Mouse (Mus musculus) retina, postnatal 1 day (tissue): Measurements from ENCODE around the gene Abcc4.

Source experiments
- DNase-seq: peaks from one replicate; pipeline ENCODE4 v3.0.0-alpha.2; 2012

Gene Abcc4

GRCm38 (mm10) chr14:118705808-118706731, at the start of gene Abcc4:
Gene Abcc4, minus strand, starts transcription at chr14:118706219.
- DNase-seq, result peak; percentile 79

DNA sequence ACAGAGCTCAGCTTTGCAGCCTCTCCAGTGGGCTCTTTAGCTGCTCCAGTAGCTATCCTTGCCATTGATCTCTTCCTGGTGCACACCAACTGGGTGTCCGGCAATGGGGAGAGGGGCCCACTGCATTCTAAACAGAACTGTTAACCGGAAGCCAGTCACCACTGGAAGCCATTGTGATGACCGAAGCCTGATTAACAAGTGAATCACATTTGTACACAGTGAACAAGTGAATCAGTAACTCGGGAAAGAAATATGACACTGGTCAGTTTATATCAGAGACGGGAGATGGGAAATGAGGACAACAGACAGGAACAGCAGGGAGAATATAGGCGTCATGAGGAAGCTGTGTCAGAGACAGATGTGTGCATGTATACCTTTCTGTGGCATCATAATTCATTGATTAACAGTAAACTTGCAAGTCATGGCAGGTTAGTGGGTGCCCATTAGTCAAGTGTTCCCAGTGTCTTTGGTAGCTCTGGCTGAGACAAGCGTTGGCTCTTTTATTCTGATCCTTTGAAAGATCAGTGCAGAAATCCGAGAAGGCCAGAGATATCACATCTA, 45.3 kb upstream of the Abcc4 start:
- DNase-seq, result no peak

DNA sequence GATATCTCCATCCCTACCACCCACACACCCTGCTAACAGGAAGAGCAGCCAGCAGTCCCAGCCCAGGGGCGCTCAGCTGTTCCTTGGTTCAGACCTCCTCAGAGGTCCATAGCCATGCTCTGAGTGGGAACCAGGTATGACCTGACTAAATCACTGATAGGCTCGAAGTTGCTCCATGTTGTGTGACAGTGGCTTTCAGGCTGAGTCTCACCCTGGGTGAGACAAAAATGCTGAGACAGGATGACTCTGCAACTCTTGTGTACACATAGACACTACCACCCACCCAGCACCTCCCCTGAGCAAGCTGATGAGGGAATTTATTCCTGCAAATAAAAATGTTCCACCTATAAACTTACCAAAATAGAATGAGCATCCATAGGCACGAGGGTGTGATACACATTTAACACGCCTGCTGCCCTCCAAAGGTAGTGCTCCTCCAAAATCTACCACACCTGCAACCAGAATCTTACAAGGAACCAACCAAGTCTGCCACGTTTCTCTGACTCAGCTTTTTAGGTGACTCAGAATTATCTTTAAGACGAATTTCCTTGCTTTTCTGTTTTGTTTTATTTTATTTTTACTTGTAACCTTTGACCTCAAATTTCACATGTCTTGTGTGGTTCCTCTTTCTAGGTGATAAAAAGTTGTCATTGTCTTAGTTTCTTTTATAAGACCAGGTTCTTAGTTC, 44.6 kb upstream of the Abcc4 start:
- DNase-seq, result no peak

DNA sequence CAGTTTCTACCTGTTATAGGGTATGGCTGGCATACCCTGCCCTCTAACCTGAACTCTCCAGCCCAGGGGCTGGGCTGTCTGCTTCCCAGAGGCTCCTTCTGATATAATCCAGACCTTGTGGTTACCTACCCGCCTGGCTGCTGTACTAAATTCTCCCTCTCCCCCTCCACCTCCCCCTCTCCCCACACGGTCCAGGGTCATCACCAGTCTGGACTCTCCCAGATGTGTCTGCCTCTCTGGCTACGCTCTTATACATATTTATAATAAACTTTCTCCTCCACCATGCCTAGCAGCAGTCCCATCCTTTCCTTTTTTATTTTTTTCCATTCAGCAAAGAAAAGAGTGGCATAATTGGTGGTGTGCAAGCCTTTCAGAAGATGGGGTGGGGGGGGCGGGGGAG, 43.7 kb upstream of the Abcc4 start:
- DNase-seq, result no peak

DNA sequence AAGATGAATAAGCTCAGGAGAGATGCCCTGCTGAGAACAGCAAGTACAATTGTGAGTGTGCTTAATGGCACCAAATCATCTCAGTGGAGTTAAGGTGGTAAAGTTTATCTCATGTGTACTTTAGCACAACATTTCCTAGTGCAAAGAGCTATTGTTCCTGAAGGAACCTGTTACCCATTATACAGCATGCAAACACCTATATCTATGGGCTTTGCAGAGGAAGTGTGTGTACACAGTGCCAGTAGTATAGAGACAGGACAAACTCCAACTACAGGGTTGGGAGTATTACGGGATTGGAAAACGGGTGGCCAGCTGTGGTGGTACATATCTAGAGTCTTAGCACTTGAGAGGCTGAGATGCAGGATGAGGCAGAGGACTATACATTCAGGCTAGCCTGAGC, 43.0 kb upstream of the Abcc4 start:
- DNase-seq, result no peak

- DNase-seq, result no peak
Measured at GRCm38 (mm10) chr14:118742862-118743261, 36.8 kb upstream of the Abcc4 start.

DNA sequence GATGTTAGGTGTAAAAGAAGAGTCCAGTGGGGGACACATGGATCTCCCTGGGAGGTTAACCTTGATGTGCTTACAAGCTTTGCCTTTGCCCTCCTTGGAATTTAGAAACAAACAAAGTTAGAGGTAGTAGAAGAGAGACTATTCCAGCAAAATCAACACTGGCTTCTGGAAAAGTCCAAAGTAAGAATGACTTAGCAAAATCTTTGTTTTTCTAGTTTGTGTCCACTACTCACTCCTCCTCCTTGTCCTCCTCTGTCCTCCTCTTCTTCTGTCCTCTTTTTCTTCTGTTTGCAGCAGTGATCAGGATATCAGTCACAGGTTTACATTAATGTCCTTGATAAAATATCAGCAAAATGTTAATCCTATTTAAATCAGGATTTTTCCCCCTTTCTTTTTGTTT, 35.8 kb upstream of the Abcc4 start:
- DNase-seq, result no peak

DNA sequence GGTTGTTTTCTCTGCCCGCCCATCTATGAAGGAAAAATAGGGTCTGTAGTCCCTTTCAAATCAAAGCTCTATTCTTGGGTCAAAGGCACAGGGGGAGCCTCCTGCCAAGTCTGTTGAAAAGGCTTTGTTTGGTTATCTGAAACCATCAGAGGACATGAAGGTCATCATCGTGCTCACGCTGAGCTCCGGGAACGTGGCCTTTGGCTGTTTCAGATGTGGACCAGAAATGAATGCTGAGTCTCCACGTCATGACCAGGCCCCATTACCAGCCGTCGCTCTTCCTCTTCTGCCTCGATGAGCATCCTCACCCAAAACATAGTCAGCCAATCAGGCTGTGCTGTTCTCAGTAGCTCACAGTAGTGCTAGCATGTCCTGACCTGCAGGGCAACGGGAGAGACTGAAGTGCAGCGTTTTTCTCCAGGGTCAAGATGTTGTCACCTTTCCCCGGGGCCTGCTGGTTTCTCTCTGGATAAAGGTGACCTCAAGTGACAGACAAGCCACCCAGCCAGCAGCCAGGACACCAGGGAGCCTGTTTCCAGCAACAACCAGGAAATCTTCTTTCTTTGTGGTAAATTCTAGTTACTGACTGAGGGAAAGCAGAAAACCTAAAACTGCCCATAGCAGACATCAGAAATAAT, 31.4 kb upstream of the Abcc4 start:
- DNase-seq, result peak; percentile 30

DNA sequence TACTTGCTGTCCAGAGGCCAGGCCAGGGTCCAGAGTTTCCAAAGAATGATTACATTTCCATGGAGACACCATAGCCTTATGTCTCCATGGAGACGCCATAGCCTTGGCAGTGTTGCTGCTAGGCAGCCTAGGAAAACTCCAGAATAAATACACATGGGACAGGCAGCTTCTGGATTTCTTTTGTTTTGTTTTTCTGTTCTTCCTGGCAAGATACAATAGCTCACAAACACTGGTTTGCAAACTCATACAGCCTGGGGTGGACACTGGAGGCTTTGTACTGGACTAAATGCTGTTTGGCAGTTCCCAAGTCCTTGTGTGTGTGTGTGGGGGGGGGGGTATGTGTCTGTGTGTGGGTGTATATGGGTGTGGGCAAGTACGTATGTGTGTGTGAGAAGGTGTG, 29.1 kb upstream of the Abcc4 start:
- DNase-seq, result peak; percentile 65

GRCm38 (mm10) chr14:118733146-118733545, 27.1 kb upstream of the Abcc4 start:
- no peak for DNase-seq

DNA sequence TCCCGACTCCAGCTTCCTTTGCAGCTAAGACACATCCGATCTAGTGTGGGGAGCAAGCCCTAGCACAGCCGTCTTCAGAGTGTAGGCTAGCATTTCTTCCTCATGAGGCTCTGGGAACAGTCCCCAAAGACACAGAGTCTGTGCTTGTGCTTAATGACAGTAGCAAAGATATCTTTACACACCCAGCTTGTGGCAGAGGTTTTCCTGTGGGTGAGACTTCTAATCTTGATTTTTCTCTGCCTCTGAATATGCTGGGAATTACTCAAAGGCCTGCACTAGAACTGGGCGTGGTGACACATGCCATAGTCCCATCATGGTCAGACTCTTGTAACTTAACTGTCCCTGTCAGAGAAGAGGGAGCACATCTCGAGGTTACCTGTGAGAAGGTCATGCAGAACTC, 24.6 kb upstream of the Abcc4 start:
- no peak for DNase-seq

DNA sequence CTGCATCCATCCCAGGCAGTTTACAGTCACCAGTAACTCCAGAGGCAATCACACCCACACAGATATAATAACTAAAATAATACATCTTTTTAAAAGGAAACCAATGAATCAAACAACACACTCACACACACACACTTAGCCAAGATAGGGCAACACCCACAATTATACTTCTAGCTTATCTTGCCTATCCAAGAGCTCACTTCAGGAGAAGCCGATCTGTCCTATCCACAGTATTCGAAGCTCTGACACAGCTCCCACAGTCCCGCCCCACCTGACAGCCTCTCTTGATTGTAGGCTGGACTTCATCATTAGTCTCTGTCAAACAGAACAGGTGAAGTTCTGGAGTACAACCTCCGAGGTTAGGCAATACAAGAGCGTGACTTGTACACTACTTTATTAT, 19.4 kb upstream of the Abcc4 start:
- DNase-seq, result no peak

DNA sequence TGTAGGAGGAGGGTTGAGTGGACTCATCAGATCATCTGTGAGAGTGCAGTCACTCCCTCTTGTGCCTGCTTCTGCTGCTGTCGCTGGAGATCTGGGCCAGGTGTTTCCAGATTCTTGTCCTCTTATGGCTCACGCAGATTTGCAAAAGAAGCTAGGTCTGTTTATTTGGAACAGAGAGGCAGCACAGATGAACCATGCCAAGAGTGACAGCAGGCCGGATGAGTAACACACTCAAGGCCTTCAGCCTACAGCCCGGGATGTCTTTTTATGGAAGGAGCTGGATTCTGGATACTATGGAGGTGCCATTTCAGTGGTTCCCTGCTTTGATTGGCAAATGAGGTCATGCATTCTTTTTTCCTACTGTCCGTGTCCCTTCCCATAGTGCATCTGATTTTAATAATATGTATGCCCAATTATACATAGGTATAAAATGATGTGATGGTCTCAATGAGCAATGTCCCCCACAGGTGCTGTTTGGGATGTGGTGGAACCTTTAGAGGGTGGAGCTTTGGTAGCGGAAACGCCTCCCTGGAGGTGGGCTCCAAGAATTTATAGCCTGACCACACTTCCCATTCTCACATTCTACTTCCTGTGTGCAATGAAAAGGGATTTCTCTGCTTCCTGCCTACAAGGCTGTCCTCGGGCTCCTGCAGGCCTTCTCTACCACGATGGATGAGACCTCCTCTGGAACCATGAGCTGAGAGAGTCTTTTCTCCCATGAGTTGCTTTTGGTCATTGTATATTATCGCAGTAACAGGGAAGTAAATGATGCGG, 18.1 kb upstream of the Abcc4 start:
- no peak for DNase-seq

DNA sequence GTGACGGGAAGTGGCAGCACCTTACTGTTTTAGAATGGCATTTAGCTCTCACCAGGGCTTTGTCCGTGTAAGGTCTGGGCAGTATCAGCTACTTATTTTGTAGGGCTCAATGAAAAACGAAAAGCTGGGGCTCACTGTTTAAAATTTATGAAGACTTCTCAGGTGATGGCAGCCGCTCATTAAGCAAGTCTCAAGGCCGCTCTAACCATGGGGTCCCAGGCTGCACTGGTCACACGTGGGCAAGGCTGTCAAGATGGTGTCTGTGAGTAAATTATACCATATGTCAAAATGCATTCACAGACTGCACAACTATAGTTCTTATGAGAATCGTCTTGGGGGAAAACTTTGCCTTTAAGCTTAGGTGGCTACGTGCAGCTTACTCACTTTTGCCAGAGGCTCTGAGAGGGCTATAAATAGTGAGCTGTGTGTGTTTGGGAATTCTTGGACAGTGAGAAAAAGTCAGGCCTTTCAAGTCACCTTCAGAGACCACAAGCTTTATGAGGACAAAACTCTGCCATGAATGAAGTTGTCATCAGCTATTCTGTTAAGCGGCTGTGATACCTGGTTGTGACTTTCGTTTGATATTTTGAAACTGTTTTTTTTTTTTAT, 13.7 kb upstream of the Abcc4 start:
- DNase-seq, result no peak

DNA sequence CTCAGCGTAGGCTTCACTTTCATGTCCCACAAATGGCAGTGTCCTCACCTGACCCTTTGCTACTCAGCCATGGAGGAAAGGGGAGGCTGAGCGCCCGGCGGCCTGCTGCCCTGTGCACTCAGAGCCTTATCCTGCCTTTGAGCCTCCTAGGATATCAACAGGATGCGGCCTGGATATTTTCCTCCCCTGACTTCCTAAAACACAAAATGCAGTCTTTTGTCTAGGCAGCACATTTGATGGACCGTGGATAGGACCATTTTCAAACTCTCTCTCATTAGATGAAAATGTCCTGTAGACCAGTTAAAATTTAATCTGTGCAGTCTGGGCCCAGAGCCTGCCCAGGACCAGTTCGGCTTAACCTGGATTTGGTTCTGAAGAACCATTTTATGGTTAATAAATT, 12.6 kb upstream of the Abcc4 start:
- DNase-seq, result no peak

- no peak for DNase-seq
Measured at GRCm38 (mm10) chr14:118716372-118717312, 10.6 kb upstream of the Abcc4 start.

DNA sequence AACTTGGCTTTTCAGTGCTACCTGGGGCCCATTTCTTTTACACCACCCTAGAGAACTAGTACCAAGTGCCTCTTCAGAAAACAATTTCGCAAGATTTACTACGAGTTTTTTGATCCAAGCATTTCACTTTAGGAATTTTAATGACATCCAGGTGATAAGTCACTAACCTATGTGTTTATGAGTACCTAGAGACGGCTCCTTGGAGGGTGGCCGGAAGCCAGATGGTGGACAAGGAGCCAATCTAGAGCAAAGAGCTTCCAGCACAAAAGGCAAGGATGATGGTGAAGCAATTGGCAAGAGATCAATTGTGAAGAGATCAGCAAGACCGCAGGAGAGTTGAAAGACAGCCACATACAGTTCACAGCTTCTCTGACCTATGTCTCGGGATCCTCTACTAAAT, 8.7 kb upstream of the Abcc4 start:
- DNase-seq, result no peak

GRCm38 (mm10) chr14:118714320-118714719, 8.3 kb upstream of the Abcc4 start:
- no peak for DNase-seq

DNA sequence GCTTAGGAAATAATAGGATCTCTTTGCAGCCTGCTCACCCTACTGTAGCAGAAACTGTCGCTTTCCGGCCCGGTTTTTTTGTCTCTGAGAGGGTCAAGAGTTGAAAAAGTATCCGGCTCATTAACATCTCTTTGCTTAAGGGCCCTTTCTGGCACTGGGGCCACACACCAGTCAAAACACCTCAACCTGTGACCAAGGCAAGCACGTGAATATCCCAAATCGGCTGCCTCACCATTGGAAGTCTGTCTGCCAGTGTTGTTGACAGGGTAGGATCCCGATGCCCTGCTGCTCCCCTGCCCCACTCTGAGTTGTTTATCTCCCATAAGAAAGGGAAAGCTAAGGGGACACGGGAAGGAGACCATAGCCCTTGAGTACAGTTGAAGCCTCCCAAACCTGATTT, 7.8 kb upstream of the Abcc4 start:
- DNase-seq, result peak; percentile 30

GRCm38 (mm10) chr14:118713408-118713807, 7.4 kb upstream of the Abcc4 start:
- DNase-seq, result peak; percentile 50

DNA sequence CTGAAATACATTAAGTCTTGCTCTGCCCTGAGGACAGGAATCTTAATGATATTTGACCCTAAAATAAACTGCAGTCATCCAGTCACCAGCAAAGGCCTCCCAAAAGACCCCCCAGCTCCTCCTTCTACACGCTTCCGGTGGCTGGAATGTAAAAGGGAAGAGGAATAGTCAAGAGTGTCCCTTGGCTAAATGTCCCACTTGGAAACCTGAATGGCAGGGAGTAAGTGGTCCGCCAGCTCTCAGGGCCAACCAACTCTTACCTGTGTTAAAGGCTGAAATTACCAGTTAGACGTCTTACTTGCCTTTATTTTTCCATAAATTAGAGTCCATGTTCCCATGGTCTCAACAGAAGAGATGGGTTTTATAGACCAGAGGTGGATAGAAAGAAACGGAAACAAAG, 6.9 kb upstream of the Abcc4 start:
- no peak for DNase-seq
